Mouse (Mus musculus) megakaryocyte, embryonic 14.5 days (primary cell): ENCODE measurements at regions not wholly inside any gene's neighbourhood (a gene's known extent, or its start where the extent isn't known, plus 50 kb on each side); places are given as distances from the start of the nearest gene placed in this dataset.

Experiments
- FLI1 ChIP-seq: IDR thresholded peaks from 2 replicates; pipeline ENCODE4 v1.6.1; 2012; ENCODE audit warnings: low read length, inconsistent platforms, mixed read lengths
- GATA1 ChIP-seq: IDR thresholded peaks from 3 replicates; pipeline ENCODE4 v1.6.1; 2012; ENCODE audit warnings: mixed read lengths, low read length, inconsistent platforms, borderline replicate concordance

GRCm38 (mm10) chr3:144015236-144015635 lies 189.8 kb downstream of the Lmo4 start:
- TF ChIP-seq GATA1 (no peak), FLI1 (no peak)
